Mouse (Mus musculus): ENCODE results near the gene St3gal3. TPM values are rescaled to one million over a fixed set of nuclear protein-coding genes. Genes with fewer than 3 reads are reported as not detected.

Gene St3gal3
- 10.9 TPM in 2 replicates for polyA plus RNA-seq (2016; fragmentation: Nextera tagmentation; extraction: Ambion mirVana)

DNA sequence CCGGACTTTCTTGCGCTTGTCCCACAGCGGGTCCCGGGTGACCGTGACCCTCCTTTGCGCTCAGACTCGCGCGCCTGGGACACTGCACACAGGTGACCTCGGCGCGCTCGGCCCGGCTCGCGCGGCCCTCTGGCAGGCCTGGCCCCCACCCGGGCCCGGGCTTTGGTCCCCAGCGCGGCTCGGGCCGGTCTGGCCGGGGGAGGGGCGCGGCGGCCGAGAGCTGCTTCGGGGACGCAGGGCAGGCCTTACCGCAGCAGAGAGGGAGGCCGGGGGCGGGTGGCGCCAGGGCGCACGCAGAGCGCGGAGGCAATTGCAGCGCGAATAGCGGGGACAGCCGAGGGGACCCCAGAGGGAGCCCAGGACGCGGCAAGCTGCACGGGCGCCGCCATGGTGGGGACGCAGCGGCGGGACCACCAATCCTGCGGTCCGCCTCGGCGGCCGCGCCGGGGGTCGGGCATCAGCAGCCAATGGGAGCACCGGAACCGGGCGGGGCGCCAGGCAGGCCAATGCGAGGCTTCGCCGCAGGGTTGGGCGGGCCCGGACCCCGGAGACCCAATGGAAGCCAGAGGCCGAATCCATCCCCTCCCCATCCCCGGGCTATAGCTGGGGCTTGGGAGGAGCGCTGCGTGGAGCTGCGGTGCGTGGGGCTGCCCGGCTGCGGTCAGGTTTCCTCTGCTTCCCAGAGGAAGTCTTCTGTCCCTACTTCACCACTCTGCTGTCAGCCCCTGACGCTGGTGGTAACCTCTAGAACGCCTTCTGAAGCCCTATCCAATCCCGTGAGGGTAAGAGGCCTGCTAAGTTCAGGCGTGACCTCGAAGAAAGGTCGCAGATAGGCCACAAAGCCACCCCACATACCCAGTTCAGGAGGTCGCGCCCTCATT, at the start of gene St3gal3:
St3gal3 (minus strand) TSS at position 430 of the 881 bp plus-strand sequence.
- peak within 1 kb of the TSS; percentile 92 for H3K9ac ChIP-seq
- H3K27me3 ChIP-seq: no peaks in the 10 kb centered on the region

DNA sequence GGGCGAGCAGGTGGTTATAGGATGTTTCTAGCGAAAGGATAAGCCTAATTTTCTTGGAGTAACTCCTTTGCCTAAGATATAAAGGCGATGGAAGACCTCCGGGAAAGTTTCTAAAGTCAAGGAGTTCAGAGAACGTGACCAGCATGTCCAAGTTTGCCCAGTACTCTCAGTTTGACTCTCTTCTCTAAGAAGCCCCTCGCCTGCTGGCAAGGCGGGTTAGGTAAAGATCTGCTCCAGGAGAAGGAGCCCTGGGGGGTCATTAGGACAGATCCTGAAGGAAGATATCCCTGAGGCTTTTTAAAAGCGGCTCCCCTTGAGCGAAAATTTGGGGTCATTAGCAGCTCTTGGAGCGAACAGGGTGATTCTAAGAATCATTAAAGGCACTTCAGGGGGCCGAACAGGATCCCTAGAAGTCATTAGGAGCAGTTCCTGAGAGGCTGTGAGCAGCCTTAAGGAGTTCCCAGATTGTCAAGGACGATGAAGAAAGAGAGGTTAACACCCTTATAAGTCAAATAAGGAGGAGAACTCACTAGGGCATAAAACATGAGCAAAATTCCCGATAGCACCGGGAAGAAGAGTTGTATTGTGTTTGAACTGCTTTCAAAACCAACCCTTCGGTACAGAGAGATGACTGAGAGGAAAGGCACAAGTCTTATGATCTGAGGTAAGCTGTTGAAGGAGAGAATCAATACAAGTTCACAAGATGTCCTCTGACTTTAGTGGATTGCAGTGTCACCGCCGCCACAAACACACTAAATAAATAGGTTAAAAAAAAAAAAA, 45.8 kb upstream of the St3gal3 start:
- peak; percentile 27 for ATAC-seq (ENCODE audit: low FRiP score)
- H3K36me3 ChIP-seq: peaks cover 19% of the 10 kb centered on the region
- peak overlapping the region; percentile 94 for H3K27ac ChIP-seq
- no peaks in the 10 kb centered on the region for H3K9me3 ChIP-seq (replicated peaks)
- peak overlapping the region; percentile 76 for H3K4me3 ChIP-seq
- H3K4me1 ChIP-seq: peaks cover 16% of the 10 kb centered on the region
- peak overlapping the region; percentile 41; the same call in 1 of the 2 replicates for H3K9ac ChIP-seq
- 14% methylated on average over 17 of the region's 17 CpGs for WGBS
- H3K27me3 ChIP-seq: no peaks in the 10 kb centered on the region
- H3K4me2 ChIP-seq (replicated peaks): peak overlapping the region; percentile 58

More for the DNA sequence above, at the start of gene St3gal3:
- peak within 1 kb of the TSS; percentile 99 for H3K4me3 ChIP-seq
- peak within 1 kb of the TSS; percentile 82 for H3K4me2 ChIP-seq (replicated peaks)
- under 1% methylated on average over 81 of the region's 84 CpGs for WGBS
- no peaks in the 10 kb centered on the region for H3K9me3 ChIP-seq (replicated peaks)
- H3K4me1 ChIP-seq: peaks cover 15% of the 10 kb centered on the region
- H3K36me3 ChIP-seq: peaks cover 37% of the 10 kb centered on the region
- peak; percentile 99 for ATAC-seq (ENCODE audit: low FRiP score)
- peak within 1 kb of the TSS; percentile 88 for H3K27ac ChIP-seq

DNA sequence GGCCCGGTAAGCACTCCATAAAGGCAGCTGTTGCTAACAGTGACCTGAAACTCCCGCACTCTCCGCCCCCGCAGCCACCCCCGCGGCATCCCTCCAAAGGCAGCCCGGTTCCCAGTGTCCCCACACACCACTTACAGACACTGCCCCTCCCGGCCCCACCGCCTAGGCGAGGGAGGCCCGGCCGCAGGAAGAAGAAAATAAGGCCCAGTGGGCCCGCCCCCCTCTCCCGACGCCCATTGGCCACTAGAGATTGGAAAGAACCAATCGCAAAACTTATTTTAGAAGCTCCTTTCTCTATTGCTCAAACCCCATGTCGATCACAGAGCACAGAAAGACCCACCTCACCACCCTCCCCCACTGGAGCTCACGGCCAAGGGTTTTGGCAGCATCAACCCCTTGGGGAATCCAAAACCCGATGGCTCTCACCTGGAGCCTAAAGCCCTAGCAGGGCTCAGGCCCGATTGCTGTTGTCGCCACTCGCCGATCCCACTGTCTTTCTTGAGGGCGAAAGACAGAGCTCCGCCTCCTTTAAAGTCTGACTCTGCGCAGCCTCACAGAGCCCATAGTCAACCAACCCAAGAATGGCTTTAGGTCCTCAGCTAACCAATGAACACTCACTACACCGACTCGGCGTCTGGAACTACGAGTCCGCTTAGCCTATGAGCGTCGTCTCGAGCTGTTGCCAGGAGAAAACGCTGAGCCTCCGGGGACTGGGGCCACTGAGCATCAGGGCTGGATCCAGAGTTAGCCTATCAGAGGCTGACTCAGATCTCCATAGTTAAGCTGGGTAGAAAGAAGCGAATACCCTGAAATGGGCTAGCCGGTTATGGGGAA, 45.0 kb upstream of the St3gal3 start, which contains the start of gene Kdm4a:
Kdm4a (minus strand) TSS at position 577 of the 834 bp plus-strand sequence.
- ATAC-seq (ENCODE audit: low FRiP score): peak; percentile 100
- H3K4me2 ChIP-seq (replicated peaks): peak within 1 kb of the TSS; percentile 66
- WGBS: 1% methylated on average over 38 of the region's 38 CpGs
- H3K4me1 ChIP-seq: peaks cover 16% of the 10 kb centered on the region
- H3K9me3 ChIP-seq (replicated peaks): no peaks in the 10 kb centered on the region
- H3K9ac ChIP-seq: peak within 1 kb of the TSS; percentile 83
- peaks cover 27% of the 10 kb centered on the region for H3K36me3 ChIP-seq
- peak within 1 kb of the TSS; percentile 94 for H3K27ac ChIP-seq
- H3K27me3 ChIP-seq: no peaks in the 10 kb centered on the region
- H3K4me3 ChIP-seq: peak within 1 kb of the TSS; percentile 76

DNA sequence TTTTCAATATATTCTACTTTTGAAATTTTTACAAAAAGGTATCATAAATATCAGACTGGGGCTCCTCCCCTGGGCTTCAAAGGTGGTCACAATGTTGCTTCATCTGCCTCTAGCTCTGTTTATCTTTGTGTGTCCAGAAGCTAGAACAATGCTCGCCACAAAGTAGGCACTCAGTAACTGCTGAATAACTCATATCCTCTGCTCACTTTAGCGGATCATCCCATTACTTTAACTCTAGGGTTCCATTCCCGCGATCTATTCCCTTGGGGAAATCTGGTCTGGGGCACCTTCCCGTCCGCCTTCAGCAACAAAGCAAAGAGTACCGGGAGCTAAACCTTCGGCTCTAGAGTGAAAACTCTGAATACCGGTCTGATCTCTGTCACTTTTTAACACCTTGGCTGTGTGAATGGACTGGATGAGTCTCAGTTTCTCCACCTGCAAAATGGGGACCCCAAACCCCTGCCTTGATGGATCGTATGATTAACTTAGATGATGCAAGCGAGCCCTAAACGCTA, 44.3 kb upstream of the St3gal3 start:
- H3K36me3 ChIP-seq: peaks cover 34% of the 10 kb centered on the region
- 2% methylated on average over 12 of the region's 12 CpGs for WGBS
- H3K4me3 ChIP-seq: peak overlapping the region; percentile 76
- peak overlapping the region; percentile 66 for H3K4me2 ChIP-seq (replicated peaks)
- peak overlapping the region; percentile 83 for H3K9ac ChIP-seq
- peaks cover 16% of the 10 kb centered on the region for H3K4me1 ChIP-seq
- peak overlapping the region; percentile 94 for H3K27ac ChIP-seq
- ATAC-seq (ENCODE audit: low FRiP score): no peak
- H3K27me3 ChIP-seq: no peaks in the 10 kb centered on the region
- H3K9me3 ChIP-seq (replicated peaks): no peaks in the 10 kb centered on the region

DNA sequence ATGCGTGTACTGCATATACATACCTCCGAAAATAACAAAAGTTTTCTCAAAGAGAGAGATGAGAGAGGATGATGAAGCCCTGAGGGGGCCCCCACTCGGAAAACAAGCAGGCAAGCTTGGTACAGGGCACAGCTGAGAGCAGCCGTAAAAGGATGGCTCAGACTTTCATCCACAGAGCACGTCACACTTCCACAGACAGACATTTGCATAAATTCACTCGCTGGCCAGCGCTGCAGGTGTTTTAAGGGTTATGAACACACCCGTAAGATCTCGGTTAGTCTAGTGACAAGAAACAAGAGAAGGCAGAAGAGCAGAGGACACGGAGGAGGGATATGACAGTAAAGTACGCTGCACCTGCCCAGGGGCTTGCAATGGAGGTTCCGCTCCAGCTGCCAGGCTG, 37.7 kb upstream of the St3gal3 start:
- no peaks in the 10 kb centered on the region for H3K9me3 ChIP-seq (replicated peaks)
- no peak overlapping the region for H3K27ac ChIP-seq
- no peak overlapping the region for H3K4me3 ChIP-seq
- no peaks in the 10 kb centered on the region for H3K4me1 ChIP-seq
- 94% methylated on average over 12 of the region's 12 CpGs for WGBS
- no peak overlapping the region for H3K9ac ChIP-seq
- H3K4me2 ChIP-seq (replicated peaks): no peak overlapping the region
- peaks cover 99% of the 10 kb centered on the region for H3K36me3 ChIP-seq
- no peaks in the 10 kb centered on the region for H3K27me3 ChIP-seq
- ATAC-seq (ENCODE audit: low FRiP score): no peak

DNA sequence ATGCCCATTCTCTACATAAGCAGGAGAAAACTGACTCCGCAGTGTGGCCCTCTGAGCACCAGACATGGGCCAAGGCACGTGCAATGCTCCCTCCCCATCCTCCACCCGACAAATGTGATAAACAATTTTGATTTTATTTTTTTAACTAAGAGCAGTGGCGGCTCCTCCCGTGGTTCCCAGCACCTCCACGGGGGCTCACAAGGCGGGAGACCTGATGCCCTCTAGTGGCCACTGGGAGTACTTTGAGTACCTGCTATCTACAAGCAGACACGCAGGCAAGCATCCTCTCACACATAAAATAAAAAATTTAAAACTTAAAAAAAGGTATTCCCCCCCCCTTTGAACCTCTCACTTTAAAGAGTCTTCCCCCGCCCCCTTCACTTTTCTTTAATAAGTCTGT, 36.3 kb upstream of the St3gal3 start:
- 79% methylated on average over 9 of the region's 9 CpGs for WGBS
- H3K4me1 ChIP-seq: no peaks in the 10 kb centered on the region

DNA sequence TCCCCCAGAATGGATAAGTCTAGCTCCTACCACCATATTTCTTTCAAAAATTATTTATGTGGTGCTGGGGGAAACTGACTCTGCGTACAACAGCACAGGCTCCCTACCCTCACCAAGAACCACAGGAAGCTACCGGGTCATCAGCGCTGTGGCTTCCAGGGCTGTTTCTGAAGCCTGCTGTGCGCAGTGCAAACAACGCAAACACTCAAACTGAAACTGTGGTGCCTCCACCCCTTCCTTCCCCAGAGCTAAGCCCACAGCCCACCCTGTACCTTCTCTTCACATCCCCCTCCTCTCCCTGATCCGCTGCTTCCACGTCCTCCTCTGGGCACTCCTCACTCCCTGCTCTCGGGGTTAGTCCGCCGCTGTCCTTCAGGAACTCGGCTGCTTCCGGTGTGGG, 27.4 kb upstream of the St3gal3 start:
- WGBS: 89% methylated on average over 12 of the region's 12 CpGs
- Histone ChIP-seq H3K27ac (no peak overlapping the region), H3K27me3 (no peaks in the 10 kb centered on the region), H3K4me1 (no peaks in the 10 kb centered on the region), H3K9me3 (replicated peaks) (no peaks in the 10 kb centered on the region), H3K36me3 (peaks cover 97% of the 10 kb centered on the region), H3K4me3 (no peak overlapping the region), H3K4me2 (replicated peaks) (no peak overlapping the region), H3K9ac (no peak overlapping the region)
- no peak for ATAC-seq (ENCODE audit: low FRiP score)

More for the DNA sequence above, 36.3 kb upstream of the St3gal3 start:
- no peaks in the 10 kb centered on the region for H3K27me3 ChIP-seq
- no peak overlapping the region for H3K4me2 ChIP-seq (replicated peaks)
- H3K36me3 ChIP-seq: peaks cover 99% of the 10 kb centered on the region
- H3K9ac ChIP-seq: no peak overlapping the region
- no peak overlapping the region for H3K27ac ChIP-seq
- no peaks in the 10 kb centered on the region for H3K9me3 ChIP-seq (replicated peaks)
- no peak for ATAC-seq (ENCODE audit: low FRiP score)
- no peak overlapping the region for H3K4me3 ChIP-seq

DNA sequence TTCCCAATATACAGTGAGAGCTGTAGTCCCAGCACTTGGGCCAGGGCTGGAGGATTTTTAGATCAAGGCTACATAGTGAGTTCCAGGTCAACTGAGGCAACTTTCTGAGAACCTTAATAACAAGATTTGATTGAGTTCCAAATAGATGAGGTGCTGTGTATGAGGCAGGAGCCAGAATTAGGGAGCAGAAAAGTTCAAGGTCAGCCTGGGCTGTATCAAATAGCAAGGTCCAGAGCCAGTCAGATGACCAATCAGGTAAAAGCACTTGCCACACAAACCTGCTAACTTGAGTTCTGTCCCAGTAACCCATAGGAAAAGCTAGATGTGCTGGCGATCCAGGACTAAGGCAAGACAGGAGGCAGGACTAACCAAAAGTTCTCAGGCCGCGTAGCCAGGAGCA, 23.0 kb upstream of the St3gal3 start:
- Histone ChIP-seq H3K36me3 (peaks cover 95% of the 10 kb centered on the region), H3K27me3 (no peaks in the 10 kb centered on the region), H3K27ac (no peak overlapping the region), H3K4me2 (replicated peaks) (no peak overlapping the region), H3K4me3 (no peak overlapping the region), H3K9ac (no peak overlapping the region), H3K9me3 (replicated peaks) (no peaks in the 10 kb centered on the region), H3K4me1 (no peaks in the 10 kb centered on the region)
- 92% methylated on average over 3 of the region's 3 CpGs for WGBS
- no peak for ATAC-seq (ENCODE audit: low FRiP score)

DNA sequence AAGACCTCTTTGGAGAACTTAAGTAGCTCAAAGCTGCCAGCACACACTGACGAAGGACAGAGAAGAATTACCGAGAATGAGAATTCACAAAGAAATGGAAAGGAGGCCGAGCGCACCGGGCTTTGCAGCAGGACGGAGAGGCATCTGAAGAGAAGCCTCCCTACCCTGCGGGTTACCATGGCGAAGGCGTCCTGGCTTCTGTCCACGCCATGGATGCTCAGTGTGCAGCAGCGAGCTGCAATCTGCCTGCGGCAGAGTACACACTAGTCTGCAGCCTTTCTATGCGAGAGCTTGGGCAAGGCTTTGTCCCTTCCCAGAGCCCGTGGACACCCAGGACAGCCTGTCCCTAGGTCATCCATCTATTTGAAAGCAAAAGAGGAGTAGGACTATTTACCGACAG, 21.8 kb upstream of the St3gal3 start:
- Histone ChIP-seq H3K36me3 (peaks cover 95% of the 10 kb centered on the region), H3K9me3 (replicated peaks) (no peaks in the 10 kb centered on the region), H3K4me1 (no peaks in the 10 kb centered on the region), H3K27ac (no peak overlapping the region), H3K9ac (no peak overlapping the region), H3K27me3 (no peaks in the 10 kb centered on the region), H3K4me3 (no peak overlapping the region), H3K4me2 (replicated peaks) (no peak overlapping the region)
- no peak for ATAC-seq (ENCODE audit: low FRiP score)
- WGBS: 81% methylated on average over 15 of the region's 15 CpGs

DNA sequence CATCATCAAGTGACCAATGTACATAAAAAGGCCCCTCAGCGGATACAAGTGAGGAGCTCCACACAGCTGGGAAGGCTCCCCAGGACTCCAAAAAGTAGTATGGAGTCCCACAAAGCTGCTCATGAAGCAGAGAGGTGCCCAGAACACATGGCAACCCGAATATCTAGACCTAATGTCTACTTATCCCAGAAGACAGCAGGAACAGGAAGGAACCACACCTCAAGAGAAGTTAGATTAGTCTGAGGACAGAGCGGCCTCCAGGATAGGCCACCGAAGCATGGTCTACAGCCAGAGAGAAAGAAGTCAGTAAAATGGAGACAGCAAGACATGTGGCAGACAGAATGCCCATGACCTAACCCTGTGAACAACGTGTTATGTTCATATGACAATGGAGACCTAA, 20.2 kb upstream of the St3gal3 start:
- Histone ChIP-seq H3K27ac (no peak overlapping the region), H3K27me3 (no peaks in the 10 kb centered on the region), H3K9ac (no peak overlapping the region), H3K4me1 (no peaks in the 10 kb centered on the region), H3K4me3 (no peak overlapping the region), H3K36me3 (peaks cover 92% of the 10 kb centered on the region), H3K9me3 (replicated peaks) (no peaks in the 10 kb centered on the region), H3K4me2 (replicated peaks) (no peak overlapping the region)
- 94% methylated on average over 5 of the region's 5 CpGs for WGBS
- no peak for ATAC-seq (ENCODE audit: low FRiP score)

DNA sequence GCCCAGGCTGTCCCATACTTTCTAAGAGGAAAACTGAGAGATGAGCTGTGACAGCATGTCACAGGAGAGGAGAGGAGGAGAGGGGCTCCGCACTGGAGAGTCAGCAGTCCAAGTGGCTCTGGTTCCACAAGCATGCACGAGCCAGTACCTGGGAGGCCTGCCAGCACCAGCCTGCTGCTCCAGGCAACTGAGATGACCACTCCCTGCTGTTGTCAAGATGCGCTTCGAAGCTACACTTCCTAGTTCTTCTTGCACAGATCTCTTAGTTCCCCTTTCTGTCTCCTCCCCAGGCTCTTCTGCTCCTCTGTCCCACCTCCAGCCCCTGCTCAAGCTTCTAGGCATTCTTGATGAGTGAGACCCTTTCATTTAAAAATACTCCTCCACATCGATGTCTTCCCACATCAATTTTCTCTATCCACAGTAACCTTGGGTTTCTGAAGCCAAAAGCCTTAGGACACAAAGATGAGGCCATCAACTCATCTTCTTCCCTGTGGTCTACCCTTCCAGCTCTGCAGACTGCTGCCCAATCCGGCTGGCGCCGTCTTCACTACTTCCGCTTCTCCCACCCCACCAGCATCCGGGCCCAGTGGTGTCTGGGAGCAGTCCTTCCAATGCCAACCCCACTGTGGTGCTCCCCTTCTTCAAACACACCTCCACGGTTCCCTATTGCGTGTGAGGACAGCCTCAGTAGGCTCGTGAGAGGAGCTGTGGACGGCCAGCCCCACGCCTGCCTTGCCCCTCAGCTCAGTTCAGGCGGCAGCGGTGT, 17.5 kb upstream of the St3gal3 start:
- Histone ChIP-seq H3K4me3 (no peak overlapping the region), H3K27ac (no peak overlapping the region), H3K9me3 (replicated peaks) (no peaks in the 10 kb centered on the region), H3K36me3 (peaks cover 93% of the 10 kb centered on the region), H3K27me3 (no peaks in the 10 kb centered on the region), H3K4me2 (replicated peaks) (no peak overlapping the region), H3K9ac (no peak overlapping the region), H3K4me1 (no peaks in the 10 kb centered on the region)
- WGBS: 96% methylated on average over 17 of the region's 17 CpGs
- ATAC-seq (ENCODE audit: low FRiP score): no peak

All from hindbrain, embryonic 12.5 days (tissue).